Mouse (Mus musculus): ENCODE data around the gene Cdc42bpg. TPM values are rescaled to one million over a fixed set of nuclear protein-coding genes. Genes with fewer than 3 reads are reported as not detected.

Cdc42bpg gene
- polyA plus RNA-seq, 1 experiment from 2014 or later: 0.60 TPM

- Histone ChIP-seq H3K27me3 (replicated peaks) (no peaks in the 10 kb centered on the region), H3K27ac (replicated peaks) (no peak overlapping the region)
These were observed 37.0 kb downstream of the Cdc42bpg start for GRCm38 (mm10) chr19:6343066-6343925.

GRCm38 (mm10) chr19:6343996-6344395 lies 37.7 kb downstream of the Cdc42bpg start:
- no peak for ATAC-seq (ENCODE audit: extremely low read depth, insufficient number of reproducible peaks, low FRiP score, low TSS enrichment)
- Histone ChIP-seq H3K4me2 (no peak overlapping the region), H3K9ac (no peak overlapping the region), H3K36me3 (peaks cover 60% of the 10 kb centered on the region), H3K4me1 (peaks cover 50% of the 10 kb centered on the region), H3K4me3 (no peak overlapping the region), H3K27me3 (replicated peaks) (no peaks in the 10 kb centered on the region), H3K27ac (replicated peaks) (no peak overlapping the region), H3K9me3 (no peaks in the 10 kb centered on the region)
- 86% methylated on average over 5 of the region's 5 CpGs for WGBS

More at GRCm38 (mm10) chr19:6343066-6343925, 37.0 kb downstream of the Cdc42bpg start:
- 74% methylated on average over 19 of the region's 19 CpGs for WGBS
- H3K4me3 ChIP-seq: no peak overlapping the region
- H3K4me1 ChIP-seq: peaks cover 43% of the 10 kb centered on the region
- ATAC-seq (ENCODE audit: extremely low read depth, insufficient number of reproducible peaks, low FRiP score, low TSS enrichment): no peak
- peak overlapping the region; percentile 97 for H3K4me2 ChIP-seq
- H3K36me3 ChIP-seq: peaks cover 66% of the 10 kb centered on the region
- H3K9ac ChIP-seq: no peak overlapping the region
- no peaks in the 10 kb centered on the region for H3K9me3 ChIP-seq

GRCm38 (mm10) chr19:6346023-6346422 lies 39.8 kb downstream of the Cdc42bpg start:
- Histone ChIP-seq H3K4me3 (no peak overlapping the region), H3K36me3 (peaks cover 46% of the 10 kb centered on the region), H3K9me3 (no peaks in the 10 kb centered on the region), H3K27ac (replicated peaks) (no peak overlapping the region), H3K4me2 (no peak overlapping the region), H3K4me1 (peaks cover 43% of the 10 kb centered on the region), H3K27me3 (replicated peaks) (no peaks in the 10 kb centered on the region), H3K9ac (no peak overlapping the region)
- no peak for ATAC-seq (ENCODE audit: extremely low read depth, insufficient number of reproducible peaks, low FRiP score, low TSS enrichment)
- 91% methylated on average over 5 of the region's 5 CpGs for WGBS

- Histone ChIP-seq H3K4me3 (no peak overlapping the region), H3K9me3 (no peaks in the 10 kb centered on the region), H3K27me3 (replicated peaks) (no peaks in the 10 kb centered on the region), H3K9ac (no peak overlapping the region), H3K4me1 (peaks cover 45% of the 10 kb centered on the region), H3K4me2 (no peak overlapping the region), H3K27ac (replicated peaks) (no peak overlapping the region), H3K36me3 (peaks cover 46% of the 10 kb centered on the region)
- ATAC-seq (ENCODE audit: extremely low read depth, insufficient number of reproducible peaks, low FRiP score, low TSS enrichment): no peak
- WGBS: 78% methylated on average over 10 of the region's 10 CpGs
These were observed 40.4 kb downstream of the Cdc42bpg start for GRCm38 (mm10) chr19:6346661-6347060.

- Histone ChIP-seq H3K4me2 (no peak overlapping the region), H3K9ac (no peak overlapping the region), H3K27ac (replicated peaks) (no peak overlapping the region), H3K36me3 (peaks cover 49% of the 10 kb centered on the region), H3K27me3 (replicated peaks) (no peaks in the 10 kb centered on the region), H3K4me3 (no peak overlapping the region), H3K4me1 (peaks cover 38% of the 10 kb centered on the region), H3K9me3 (no peaks in the 10 kb centered on the region)
- ATAC-seq (ENCODE audit: extremely low read depth, insufficient number of reproducible peaks, low FRiP score, low TSS enrichment): no peak
- WGBS: 94% methylated on average over 4 of the region's 4 CpGs
These were observed 41.4 kb downstream of the Cdc42bpg start for GRCm38 (mm10) chr19:6347615-6348014.

GRCm38 (mm10) chr19:6348717-6349116 lies 42.5 kb downstream of the Cdc42bpg start:
- no peak overlapping the region for H3K4me3 ChIP-seq
- peak overlapping the region; percentile 61 for H3K27ac ChIP-seq (replicated peaks)
- H3K4me2 ChIP-seq: no peak overlapping the region
- peak overlapping the region; percentile 51; the same call in 1 of the 2 replicates for H3K9ac ChIP-seq
- no peaks in the 10 kb centered on the region for H3K27me3 ChIP-seq (replicated peaks)
- peaks cover 41% of the 10 kb centered on the region for H3K4me1 ChIP-seq
- WGBS: 32% methylated on average over 9 of the region's 9 CpGs
- no peak for ATAC-seq (ENCODE audit: extremely low read depth, insufficient number of reproducible peaks, low FRiP score, low TSS enrichment)
- peaks cover 59% of the 10 kb centered on the region for H3K36me3 ChIP-seq
- H3K9me3 ChIP-seq: no peaks in the 10 kb centered on the region

- Histone ChIP-seq H3K9ac (0 out of 2 replicates have a peak overlapping the region, but pooled peaks have one; percentile 51), H3K27me3 (replicated peaks) (no peaks in the 10 kb centered on the region), H3K27ac (replicated peaks) (peak overlapping the region; percentile 61), H3K4me2 (no peak overlapping the region), H3K36me3 (peaks cover 59% of the 10 kb centered on the region), H3K4me3 (no peak overlapping the region), H3K4me1 (peaks cover 45% of the 10 kb centered on the region), H3K9me3 (no peaks in the 10 kb centered on the region)
- ATAC-seq (ENCODE audit: extremely low read depth, insufficient number of reproducible peaks, low FRiP score, low TSS enrichment): peak; percentile 23; the same call in 1 of the 2 replicates
- WGBS: 30% methylated on average over 14 of the region's 14 CpGs
These were observed 43.1 kb downstream of the Cdc42bpg start for GRCm38 (mm10) chr19:6349215-6349983.

- Histone ChIP-seq H3K27ac (replicated peaks) (no peak overlapping the region), H3K4me1 (peaks cover 41% of the 10 kb centered on the region), H3K4me3 (no peak overlapping the region), H3K36me3 (peaks cover 45% of the 10 kb centered on the region), H3K9ac (no peak overlapping the region), H3K4me2 (no peak overlapping the region), H3K9me3 (no peaks in the 10 kb centered on the region), H3K27me3 (replicated peaks) (no peaks in the 10 kb centered on the region)
- 47% methylated on average over 14 of the region's 14 CpGs for WGBS
- ATAC-seq (ENCODE audit: extremely low read depth, insufficient number of reproducible peaks, low FRiP score, low TSS enrichment): no peak
These were observed 45.3 kb downstream of the Cdc42bpg start for GRCm38 (mm10) chr19:6351431-6352106.

GRCm38 (mm10) chr19:6352107-6352505 lies 45.9 kb downstream of the Cdc42bpg start:
- H3K27me3 ChIP-seq (replicated peaks): no peaks in the 10 kb centered on the region
- no peak overlapping the region for H3K27ac ChIP-seq (replicated peaks)
- no peak overlapping the region for H3K4me3 ChIP-seq
- H3K36me3 ChIP-seq: peaks cover 39% of the 10 kb centered on the region
- H3K9ac ChIP-seq: no peak overlapping the region
- WGBS: 79% methylated on average over 2 of the region's 2 CpGs
- no peak for ATAC-seq (ENCODE audit: extremely low read depth, insufficient number of reproducible peaks, low FRiP score, low TSS enrichment)
- H3K9me3 ChIP-seq: no peaks in the 10 kb centered on the region
- no peak overlapping the region for H3K4me2 ChIP-seq
- H3K4me1 ChIP-seq: peaks cover 41% of the 10 kb centered on the region

GRCm38 (mm10) chr19:6354030-6354429 lies 47.8 kb downstream of the Cdc42bpg start:
- no peak for ATAC-seq (ENCODE audit: extremely low read depth, insufficient number of reproducible peaks, low FRiP score, low TSS enrichment)
- peaks cover 32% of the 10 kb centered on the region for H3K36me3 ChIP-seq
- H3K4me2 ChIP-seq: no peak overlapping the region
- no peak overlapping the region for H3K27ac ChIP-seq (replicated peaks)
- no peaks in the 10 kb centered on the region for H3K27me3 ChIP-seq (replicated peaks)
- no peak overlapping the region for H3K4me3 ChIP-seq
- 70% methylated on average over 7 of the region's 7 CpGs for WGBS
- H3K9me3 ChIP-seq: no peaks in the 10 kb centered on the region
- H3K9ac ChIP-seq: no peak overlapping the region
- H3K4me1 ChIP-seq: peaks cover 26% of the 10 kb centered on the region

GRCm38 (mm10) chr19:6361291-6361690 lies 55.0 kb downstream of the Cdc42bpg start:
- WGBS: 84% methylated on average over 3 of the region's 3 CpGs
- no peak for ATAC-seq (ENCODE audit: extremely low read depth, insufficient number of reproducible peaks, low FRiP score, low TSS enrichment)

More at GRCm38 (mm10) chr19:6361291-6361690, 55.0 kb downstream of the Cdc42bpg start:
- Histone ChIP-seq H3K36me3 (peaks cover 35% of the 10 kb centered on the region), H3K9me3 (no peaks in the 10 kb centered on the region), H3K9ac (no peak overlapping the region), H3K4me1 (peaks cover 23% of the 10 kb centered on the region), H3K27me3 (replicated peaks) (no peaks in the 10 kb centered on the region), H3K4me2 (no peak overlapping the region), H3K27ac (replicated peaks) (no peak overlapping the region), H3K4me3 (no peak overlapping the region)
